Mouse (Mus musculus): ENCODE results near the gene Spsb4. TPM values are rescaled to one million over a fixed set of nuclear protein-coding genes. Genes with fewer than 3 reads are reported as not detected.

The Spsb4 gene
- total and polyA plus RNA-seq, 3 experiments = not detected

- no peak for DNase-seq (ENCODE audit: low spot score)
- Histone ChIP-seq H3K27me3 (ENCODE audit: insufficient read depth, low read length) (no peaks in the 10 kb centered on the region), H3K36me3 (replicated peaks) (no peaks in the 10 kb centered on the region), H3K4me3 (ENCODE audit: low read depth, low read length) (no peak overlapping the region), H3K9me3 (replicated peaks) (peaks cover 2% of the 10 kb centered on the region; the same call in 1 of the 2 replicates), H3K4me1 (ENCODE audit: insufficient read depth, low read depth, low read length) (no peaks in the 10 kb centered on the region)
- ATAC-seq (ENCODE audit: extremely low read depth, insufficient number of reproducible peaks, low FRiP score, poor library complexity, severe bottlenecking) = no peak
- TF ChIP-seq GATA2 (IDR thresholded peaks at IDR 0.05; ENCODE audit: borderline replicate concordance, low read depth, low read length) (no peak), POLR2AphosphoS5 (IDR thresholded peaks at IDR 0.05; ENCODE audit: insufficient replicate concordance, low read depth, low read length) (no peak), GATA1 (IDR thresholded peaks at IDR 0.05; ENCODE audit: borderline replicate concordance, low read length) (no peak), TAL1 (conservative IDR thresholded peaks at IDR 0.05; ENCODE audit: low read depth, low read length) (no peak), CTCF (IDR thresholded peaks at IDR 0.05; ENCODE audit: low read depth, low read length) (no peak)
These were observed 17.2 kb downstream of the Spsb4 start for GRCm38 (mm10) chr9:97001458-97001857.

- Histone ChIP-seq H3K27me3 (ENCODE audit: insufficient read depth, low read length) (no peaks in the 10 kb centered on the region), H3K4me3 (ENCODE audit: low read depth, low read length) (no peak overlapping the region; the same call in 1 of the 2 replicates), H3K9me3 (replicated peaks) (peaks cover 22% of the 10 kb centered on the region), H3K36me3 (replicated peaks) (no peaks in the 10 kb centered on the region), H3K4me1 (ENCODE audit: insufficient read depth, low read depth, low read length) (no peaks in the 10 kb centered on the region)
- TF ChIP-seq TAL1 (conservative IDR thresholded peaks at IDR 0.05; ENCODE audit: low read depth, low read length) (no peak), GATA2 (IDR thresholded peaks at IDR 0.05; ENCODE audit: borderline replicate concordance, low read depth, low read length) (no peak)
- DNase-seq (ENCODE audit: low spot score) (no peak), ATAC-seq (ENCODE audit: extremely low read depth, insufficient number of reproducible peaks, low FRiP score, poor library complexity, severe bottlenecking) (no peak)
These were observed 22.9 kb downstream of the Spsb4 start for GRCm38 (mm10) chr9:96995717-96996116.

- ATAC-seq (ENCODE audit: extremely low read depth, insufficient number of reproducible peaks, low FRiP score, poor library complexity, severe bottlenecking) (no peak), DNase-seq (ENCODE audit: low spot score) (no peak)
- Histone ChIP-seq H3K4me3 (ENCODE audit: low read depth, low read length) (no peak overlapping the region), H3K27me3 (ENCODE audit: insufficient read depth, low read length) (no peaks in the 10 kb centered on the region), H3K4me1 (ENCODE audit: insufficient read depth, low read depth, low read length) (no peaks in the 10 kb centered on the region), H3K9me3 (replicated peaks) (peaks cover 26% of the 10 kb centered on the region), H3K36me3 (replicated peaks) (no peaks in the 10 kb centered on the region)
- TF ChIP-seq GATA2 (IDR thresholded peaks at IDR 0.05; ENCODE audit: borderline replicate concordance, low read depth, low read length) = no peak
- TF ChIP-seq CTCF (IDR thresholded peaks at IDR 0.05; ENCODE audit: low read depth, low read length) = no peak
- no peak for TF ChIP-seq GATA1 (IDR thresholded peaks at IDR 0.05; ENCODE audit: borderline replicate concordance, low read length)
- TF ChIP-seq TAL1 (conservative IDR thresholded peaks at IDR 0.05; ENCODE audit: low read depth, low read length) = no peak
- no peak for TF ChIP-seq POLR2AphosphoS5 (IDR thresholded peaks at IDR 0.05; ENCODE audit: insufficient replicate concordance, low read depth, low read length)
These were observed 23.9 kb downstream of the Spsb4 start for GRCm38 (mm10) chr9:96994733-96995132.

GRCm38 (mm10) chr9:96991118-96991517, 27.5 kb downstream of the Spsb4 start:
- Histone ChIP-seq H3K36me3 (replicated peaks) (no peaks in the 10 kb centered on the region), H3K4me3 (ENCODE audit: low read depth, low read length) (no peak overlapping the region), H3K9me3 (replicated peaks) (peaks cover 32% of the 10 kb centered on the region), H3K27me3 (ENCODE audit: insufficient read depth, low read length) (no peaks in the 10 kb centered on the region; the same call in 1 of the 2 replicates), H3K4me1 (ENCODE audit: insufficient read depth, low read depth, low read length) (no peaks in the 10 kb centered on the region)
- DNase-seq (ENCODE audit: low spot score) (no peak), ATAC-seq (ENCODE audit: extremely low read depth, insufficient number of reproducible peaks, low FRiP score, poor library complexity, severe bottlenecking) (no peak)
- TF ChIP-seq TAL1 (conservative IDR thresholded peaks at IDR 0.05; ENCODE audit: low read depth, low read length) = no peak
- no peak for TF ChIP-seq POLR2AphosphoS5 (IDR thresholded peaks at IDR 0.05; ENCODE audit: insufficient replicate concordance, low read depth, low read length)
- no peak for TF ChIP-seq GATA2 (IDR thresholded peaks at IDR 0.05; ENCODE audit: borderline replicate concordance, low read depth, low read length)

GRCm38 (mm10) chr9:96989389-96989990, 29.2 kb downstream of the Spsb4 start:
- H3K4me1 ChIP-seq (ENCODE audit: insufficient read depth, low read depth, low read length) = no peaks in the 10 kb centered on the region
- H3K36me3 ChIP-seq (replicated peaks) = no peaks in the 10 kb centered on the region
- ATAC-seq (ENCODE audit: extremely low read depth, insufficient number of reproducible peaks, low FRiP score, poor library complexity, severe bottlenecking) (no peak), DNase-seq (ENCODE audit: low spot score) (no peak)
- TF ChIP-seq GATA1 (IDR thresholded peaks at IDR 0.05; ENCODE audit: borderline replicate concordance, low read length) (no peak), TAL1 (conservative IDR thresholded peaks at IDR 0.05; ENCODE audit: low read depth, low read length) (no peak), CTCF (IDR thresholded peaks at IDR 0.05; ENCODE audit: low read depth, low read length) (no peak), POLR2AphosphoS5 (IDR thresholded peaks at IDR 0.05; ENCODE audit: insufficient replicate concordance, low read depth, low read length) (no peak), GATA2 (IDR thresholded peaks at IDR 0.05; ENCODE audit: borderline replicate concordance, low read depth, low read length) (no peak)
- H3K4me3 ChIP-seq (ENCODE audit: low read depth, low read length) = no peak overlapping the region
- H3K9me3 ChIP-seq (replicated peaks) = peaks cover 20% of the 10 kb centered on the region
- H3K27me3 ChIP-seq (ENCODE audit: insufficient read depth, low read length) = no peaks in the 10 kb centered on the region; the same call in 1 of the 2 replicates

GRCm38 (mm10) chr9:96986797-96987473, 31.7 kb downstream of the Spsb4 start:
- Histone ChIP-seq H3K4me3 (ENCODE audit: low read depth, low read length) (no peak overlapping the region), H3K36me3 (replicated peaks) (no peaks in the 10 kb centered on the region), H3K4me1 (ENCODE audit: insufficient read depth, low read depth, low read length) (no peaks in the 10 kb centered on the region), H3K27me3 (ENCODE audit: insufficient read depth, low read length) (no peaks in the 10 kb centered on the region; the same call in 1 of the 2 replicates), H3K9me3 (replicated peaks) (peaks cover 20% of the 10 kb centered on the region)
- DNase-seq (ENCODE audit: low spot score) (no peak), ATAC-seq (ENCODE audit: extremely low read depth, insufficient number of reproducible peaks, low FRiP score, poor library complexity, severe bottlenecking) (no peak)
- no peak for TF ChIP-seq GATA1 (IDR thresholded peaks at IDR 0.05; ENCODE audit: borderline replicate concordance, low read length)
- no peak for TF ChIP-seq GATA2 (IDR thresholded peaks at IDR 0.05; ENCODE audit: borderline replicate concordance, low read depth, low read length)
- no peak for TF ChIP-seq CTCF (IDR thresholded peaks at IDR 0.05; ENCODE audit: low read depth, low read length)
- no peak for TF ChIP-seq POLR2AphosphoS5 (IDR thresholded peaks at IDR 0.05; ENCODE audit: insufficient replicate concordance, low read depth, low read length)
- TF ChIP-seq TAL1 (conservative IDR thresholded peaks at IDR 0.05; ENCODE audit: low read depth, low read length) = no peak

Data from G1E (cell line).